Mouse (Mus musculus) liver, postnatal 0 days (tissue): ENCODE results near the gene Odaph. TPM values are rescaled to one million over a fixed set of nuclear protein-coding genes. Genes with fewer than 3 reads are reported as not detected.

Experiments used
- ATAC-seq: fragments of 200-750 bp; cut with Nextera tagmentation; 2 replicates; pipeline ENCODE4 v1.8.0; 2017; ENCODE audit warnings: mild to moderate bottlenecking, moderate library complexity
- DNase-seq: peaks from one replicate; pipeline ENCODE4 v3.0.0-alpha.2; 2016
- H3K27ac ChIP-seq: fragments of 300-500 bp; sonication (generic); 2 replicates; pipeline ENCODE4 v1.5.1; 2014; ENCODE audit warnings: antibody characterized with exemption, moderate library complexity, mild to moderate bottlenecking, low read depth
- H3K27me3 ChIP-seq: fragments of 300-500 bp; sonication (generic); 2 replicates; pipeline ENCODE4 v1.6.1; 2014; ENCODE audit warnings: low read length, control low read depth, mixed read lengths; ENCODE audit not compliant: insufficient read depth
- H3K36me3 ChIP-seq: fragments of 300-500 bp; sonication (generic); replicated peaks from 2 replicates; pipeline ENCODE4 v1.6.1; 2014; ENCODE audit warnings: mild to moderate bottlenecking, control low read depth, low read length, moderate library complexity, mixed read lengths; ENCODE audit not compliant: insufficient read depth
- H3K4me1 ChIP-seq: fragments of 300-500 bp; sonication (generic); 2 replicates; pipeline ENCODE4 v1.6.1; 2014; ENCODE audit warnings: antibody characterized with exemption, mild to moderate bottlenecking, control low read depth; ENCODE audit not compliant: insufficient read depth
- H3K4me2 ChIP-seq: fragments of 300-500 bp; sonication (generic); 2 replicates; pipeline ENCODE4 v1.6.1; 2014; ENCODE audit warnings: low read depth, mild to moderate bottlenecking, low read length, moderate library complexity, mixed read lengths
- H3K4me3 ChIP-seq: fragments of 300-500 bp; sonication (generic); 2 replicates; pipeline ENCODE4 v1.5.1; 2014; ENCODE audit warnings: low read depth, low read length
- H3K9ac ChIP-seq: fragments of 300-500 bp; sonication (generic); replicated peaks from 2 replicates; pipeline ENCODE4 v1.6.1; 2014; ENCODE audit warnings: mild to moderate bottlenecking, moderate library complexity
- H3K9me3 ChIP-seq: fragments of 300-500 bp; sonication (generic); 2 replicates; pipeline ENCODE4 v1.6.1; 2016; ENCODE audit warnings: mild to moderate bottlenecking, control low read depth, low read length, mixed read lengths
- CTCF ChIP-seq: sonication (generic); IDR thresholded peaks from 2 replicates; pipeline ENCODE4 v1.5.1; 2016; ENCODE audit warnings: antibody characterized with exemption, low read depth
- EP300 ChIP-seq: IDR thresholded peaks from 2 replicates; pipeline ENCODE4 v1.6.1; 2016; ENCODE audit warnings: antibody characterized with exemption, low read depth, mild to moderate bottlenecking
- WGBS: fragments of 180-500 bp; shearing (Covaris S2); extraction: QIAGEN DNeasy Blood & Tissue Kit; methylation state at CpG from one replicate; pipeline ENCODE4 v1.1.7; 2014; ENCODE audit not compliant: insufficient replicate concordance; 5-methylcytosine and 5-hydroxymethylcytosine counted together
- polyA plus RNA-seq: library from polyadenylated mRNA; unstranded; fragments of >200 nt; fragmentation: Nextera tagmentation; extraction: Ambion mirVana; gene quantifications from 2 replicates; pipeline ENCODE4 v1.2.1, GENCODE M21; 2015

Odaph gene
- polyA plus RNA-seq, 1 experiment from 2014 or later, result not detected

DNA sequence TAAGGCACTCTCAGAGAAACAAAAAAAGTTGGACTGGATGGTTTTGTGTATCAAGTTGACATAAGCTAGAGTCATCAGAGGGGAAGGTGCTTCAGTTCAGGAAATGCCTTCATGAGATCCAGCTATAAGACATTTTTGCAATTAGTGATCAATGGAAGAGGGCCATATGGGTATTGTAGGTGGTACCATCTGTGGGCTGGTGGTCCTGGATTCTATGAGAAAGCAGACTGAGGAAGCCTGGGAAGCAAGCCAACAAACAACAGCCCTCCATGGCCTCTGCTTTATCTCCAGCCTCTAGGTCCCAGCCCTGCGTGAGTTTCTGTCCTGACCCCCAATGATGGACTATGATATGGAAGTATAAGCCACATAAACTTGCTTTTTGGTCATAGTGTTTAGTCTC lies 28.2 kb upstream of the Odaph start:
- WGBS, result 59% methylated on average over 1 of the region's 1 CpGs
- Histone ChIP-seq H3K4me3 (no peak overlapping the region), H3K4me2 (no peak overlapping the region), H3K9me3 (no peaks in the 10 kb centered on the region), H3K36me3 (peaks cover 28% of the 10 kb centered on the region), H3K4me1 (peaks cover 23% of the 10 kb centered on the region), H3K27ac (no peak overlapping the region), H3K27me3 (no peaks in the 10 kb centered on the region), H3K9ac (no peak overlapping the region)
- ATAC-seq (no peak), DNase-seq (no peak)
- TF ChIP-seq EP300 (no peak), CTCF (no peak)

- WGBS, result 82% methylated on average over 1 of the region's 1 CpGs
- H3K9me3 ChIP-seq, result no peaks in the 10 kb centered on the region
- peaks cover 20% of the 10 kb centered on the region for H3K36me3 ChIP-seq
- TF ChIP-seq CTCF (no peak), EP300 (no peak)
- peak overlapping the region; percentile 100; the same call in 1 of the 2 replicates for H3K27ac ChIP-seq
- peaks cover 23% of the 10 kb centered on the region for H3K4me1 ChIP-seq
- DNase-seq, result no peak
- H3K27me3 ChIP-seq, result no peaks in the 10 kb centered on the region
- H3K9ac ChIP-seq, result no peak overlapping the region
- ATAC-seq, result no peak
- peak overlapping the region; percentile 82 for H3K4me2 ChIP-seq
- no peak overlapping the region for H3K4me3 ChIP-seq
Observed at GRCm38 (mm10) chr5:91959986-91960385, 27.3 kb upstream of the Odaph start.

DNA sequence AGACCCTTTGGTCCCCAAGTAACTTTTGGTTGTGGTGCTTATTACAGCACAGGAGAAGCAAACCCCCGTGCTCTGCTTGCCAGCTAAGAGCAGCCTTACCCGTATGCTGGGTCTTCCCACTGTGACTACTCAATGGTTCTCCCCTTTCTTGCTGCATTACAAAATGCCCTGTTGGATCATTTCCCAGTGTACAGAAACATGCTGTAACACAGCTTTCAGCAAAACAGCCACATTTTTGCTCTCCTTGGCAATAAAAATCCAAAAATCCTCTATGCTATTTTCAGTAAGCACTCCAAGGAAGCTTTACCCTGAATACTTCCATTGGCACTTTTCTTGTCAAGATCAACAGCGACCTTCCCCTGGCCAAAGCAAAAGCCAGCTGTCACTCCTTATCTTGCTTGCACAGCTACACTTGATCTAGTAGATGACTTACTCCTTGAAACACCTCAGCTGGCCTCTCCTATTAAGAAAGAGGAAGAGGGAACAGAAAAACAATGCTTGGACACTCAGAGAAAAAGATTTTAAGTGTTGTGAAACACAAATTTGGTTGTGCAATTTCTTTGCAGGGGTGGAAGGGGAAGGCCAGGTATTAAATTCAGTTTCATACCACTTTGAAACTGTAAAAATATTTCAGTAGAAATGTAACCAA lies 26.5 kb upstream of the Odaph start:
- peak overlapping the region; percentile 88 for H3K9ac ChIP-seq
- peak overlapping the region; percentile 81 for H3K4me3 ChIP-seq
- H3K4me2 ChIP-seq, result peak overlapping the region; percentile 82
- H3K9me3 ChIP-seq, result no peaks in the 10 kb centered on the region
- TF ChIP-seq CTCF (no peak), EP300 (peak; percentile 76)
- H3K4me1 ChIP-seq, result peaks cover 23% of the 10 kb centered on the region
- H3K27me3 ChIP-seq, result no peaks in the 10 kb centered on the region
- WGBS, result 23% methylated on average over 3 of the region's 3 CpGs
- peaks cover 14% of the 10 kb centered on the region for H3K36me3 ChIP-seq
- H3K27ac ChIP-seq, result peak overlapping the region; percentile 100
- DNase-seq, result peak; percentile 27
- no peak for ATAC-seq

DNA sequence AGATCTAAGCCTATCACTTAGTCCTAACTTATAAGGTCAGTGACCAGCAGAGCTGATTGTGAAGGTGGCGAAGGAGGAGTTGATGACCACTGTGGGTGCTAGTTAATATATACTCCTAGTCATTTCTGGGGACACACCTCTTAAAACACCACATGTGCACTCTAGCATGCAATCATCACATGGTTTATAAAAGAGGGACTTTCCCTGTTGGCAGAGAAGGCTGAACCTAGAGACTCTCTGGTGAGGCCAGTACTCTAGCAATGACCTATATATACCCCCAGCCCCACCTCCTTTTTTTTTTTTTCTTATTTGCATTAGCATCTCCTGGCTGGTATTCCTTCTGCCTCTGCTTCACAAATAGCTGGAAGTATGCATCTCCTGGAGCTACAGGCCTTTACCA lies 25.9 kb upstream of the Odaph start:
- TF ChIP-seq CTCF, result no peak
- TF ChIP-seq EP300, result no peak
- H3K9me3 ChIP-seq, result no peaks in the 10 kb centered on the region
- DNase-seq (peak; percentile 21), ATAC-seq (peak; percentile 60)
- H3K27ac ChIP-seq, result peak overlapping the region; percentile 100
- H3K4me1 ChIP-seq, result peaks cover 23% of the 10 kb centered on the region
- H3K9ac ChIP-seq, result peak overlapping the region; percentile 88
- 45% methylated on average over 1 of the region's 1 CpGs for WGBS
- peak overlapping the region; percentile 82 for H3K4me2 ChIP-seq
- peak overlapping the region; percentile 81 for H3K4me3 ChIP-seq
- no peaks in the 10 kb centered on the region for H3K27me3 ChIP-seq
- H3K36me3 ChIP-seq, result peaks cover 12% of the 10 kb centered on the region

GRCm38 (mm10) chr5:91962259-91962638 lies 25.0 kb upstream of the Odaph start:
- ATAC-seq (peak; percentile 3; the same call in 1 of the 2 replicates), DNase-seq (no peak)
- TF ChIP-seq CTCF (no peak), EP300 (0 out of 2 replicates have a peak, but pooled peaks have one; percentile 9)
- Histone ChIP-seq H3K9ac (peak overlapping the region; percentile 88), H3K36me3 (peaks cover 6% of the 10 kb centered on the region), H3K4me2 (peak overlapping the region; percentile 82), H3K9me3 (no peaks in the 10 kb centered on the region), H3K27me3 (no peaks in the 10 kb centered on the region), H3K4me1 (peaks cover 23% of the 10 kb centered on the region), H3K4me3 (peak overlapping the region; percentile 81), H3K27ac (peak overlapping the region; percentile 100)
- WGBS, result under 1% methylated on average over 14 of the region's 14 CpGs

DNA sequence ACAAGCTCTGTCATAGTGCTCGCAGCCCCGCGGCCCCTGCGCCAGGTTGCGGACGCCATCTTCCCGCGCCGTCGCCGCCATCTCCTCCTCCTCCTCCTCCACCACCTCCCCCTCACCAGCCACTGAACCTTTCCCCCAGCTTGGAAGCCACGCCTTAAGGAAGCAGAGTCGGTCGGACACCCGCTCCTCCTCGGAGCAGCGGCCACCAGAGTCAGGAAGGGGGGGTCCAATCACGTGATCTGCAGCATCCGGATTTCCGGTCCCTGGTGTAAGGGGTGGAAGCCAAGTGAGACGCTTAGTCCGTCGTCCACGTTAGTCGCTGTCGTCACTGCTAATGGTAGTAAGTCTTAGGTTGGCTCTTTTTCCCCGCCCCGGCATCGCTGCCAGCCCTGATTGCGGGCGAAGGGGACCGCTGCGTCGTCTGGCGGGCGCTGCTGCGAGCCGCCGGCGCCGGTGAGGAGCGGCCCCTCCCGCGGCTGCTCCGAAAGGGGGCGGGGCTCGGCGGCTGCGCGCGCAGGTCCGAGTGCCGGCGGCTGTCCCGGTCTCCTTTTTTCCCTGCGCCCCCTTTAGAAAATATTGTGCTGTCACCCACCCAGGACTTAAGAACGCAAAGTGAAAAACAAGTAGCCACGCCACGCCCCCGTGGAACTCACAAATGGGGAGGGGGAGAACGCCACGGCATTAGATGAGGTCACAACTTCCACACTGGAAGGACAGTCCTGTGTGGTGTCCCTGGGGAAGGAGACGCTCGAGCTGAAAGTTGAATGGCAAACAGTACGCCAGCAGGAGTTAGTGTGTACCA lies 24.4 kb upstream of the Odaph start, which contains the start of gene Rchy1:
TSS of gene Rchy1 (minus strand) at position 430 of the 802 bp plus-strand sequence.
- peak within 1 kb of the TSS; percentile 88 for H3K9ac ChIP-seq
- ATAC-seq (peak; percentile 91), DNase-seq (peak; percentile 95)
- H3K27me3 ChIP-seq, result no peaks in the 10 kb centered on the region
- TF ChIP-seq EP300, result no peak
- peak; percentile 48 for TF ChIP-seq CTCF
- peak within 1 kb of the TSS; percentile 82 for H3K4me2 ChIP-seq
- H3K4me1 ChIP-seq, result peaks cover 23% of the 10 kb centered on the region
- H3K9me3 ChIP-seq, result no peaks in the 10 kb centered on the region
- peak within 1 kb of the TSS; percentile 81 for H3K4me3 ChIP-seq
- H3K27ac ChIP-seq, result peak within 1 kb of the TSS; percentile 100
- peaks cover 4% of the 10 kb centered on the region for H3K36me3 ChIP-seq
- under 1% methylated on average over 63 of the region's 65 CpGs for WGBS
